Mouse (Mus musculus) embryonic facial prominence, embryonic 10.5 days (tissue): ENCODE data around the gene Gm1993. TPM values are rescaled to one million over a fixed set of nuclear protein-coding genes. Genes with fewer than 3 reads are reported as not detected.
"Not testable (repeated sequence)": the region's sequence is repeated elsewhere in the genome, so short reads cannot be mapped to it uniquely, and the experiment has no call there.

Source experiments
- DNase-seq: peaks from one replicate; pipeline ENCODE4 v3.0.0-alpha.2; 2017; ENCODE audit warnings: low spot score
- H3K27ac ChIP-seq: fragments of 300-500 bp; sonication (generic); replicated peaks from 2 replicates; pipeline ENCODE4 v1.5.1; 2016; ENCODE audit warnings: mild to moderate bottlenecking
- H3K27me3 ChIP-seq: fragments of 300-500 bp; sonication (generic); replicated peaks from 2 replicates; pipeline ENCODE4 v1.6.1; 2016; ENCODE audit warnings: low read depth, mild to moderate bottlenecking; ENCODE audit not compliant: poor library complexity, severe bottlenecking
- H3K36me3 ChIP-seq: fragments of 300-500 bp; sonication (generic); replicated peaks from 2 replicates; pipeline ENCODE4 v1.6.1; 2016; ENCODE audit warnings: mild to moderate bottlenecking, moderate library complexity
- H3K4me1 ChIP-seq: fragments of 300-500 bp; sonication (generic); 2 replicates; pipeline ENCODE4 v1.6.1; 2016
- H3K4me3 ChIP-seq: fragments of 300-500 bp; sonication (generic); 2 replicates; pipeline ENCODE4 v1.5.1; 2016; ENCODE audit warnings: mild to moderate bottlenecking, moderate library complexity
- H3K9me3 ChIP-seq: fragments of 300-500 bp; sonication (generic); 2 replicates; pipeline ENCODE4 v1.6.1; 2016; ENCODE audit warnings: mild to moderate bottlenecking
- WGBS: fragments of 180-500 bp; shearing (Covaris S2); methylation state at CpG from one replicate; pipeline ENCODE4 v1.1.7; 2016; 5-methylcytosine and 5-hydroxymethylcytosine counted together
- polyA plus RNA-seq: library from polyadenylated mRNA; unstranded; fragments of >200 nt; fragmentation: Nextera tagmentation; extraction: Ambion mirVana; gene quantifications from 2 replicates; pipeline ENCODE4 v1.2.1, GENCODE M21; 2016

The Gm1993 gene
- polyA plus RNA-seq = not detected in 2 replicates

- H3K4me3 ChIP-seq, DNase-seq, H3K27me3 ChIP-seq, H3K27ac ChIP-seq, H3K36me3 ChIP-seq, H3K9me3 ChIP-seq, H3K4me1 ChIP-seq: not testable (repeated sequence)
- 79% methylated on average over 7 of the region's 7 CpGs for WGBS
These were observed at the start of gene Gm1993 for GRCm38 (mm10) chrX:25570352-25570751. TSS of gene Gm1993 (minus strand) at chrX:25570452.
